Mouse (Mus musculus) forebrain, embryonic 13.5 days (tissue): ENCODE measurements around the gene Slc1a7. TPM values are rescaled to one million over a fixed set of nuclear protein-coding genes. Genes with fewer than 3 reads are reported as not detected.

Experiments
- ATAC-seq: fragments of 200-750 bp; cut with Nextera tagmentation; 2 replicates; pipeline ENCODE4 v1.8.0; 2017
- H3K27ac ChIP-seq: fragments of 300-500 bp; sonication (generic); 2 replicates; pipeline ENCODE4 v1.5.1; 2015; ENCODE audit warnings: inconsistent platforms, mild to moderate bottlenecking, moderate library complexity
- H3K27me3 ChIP-seq: fragments of 300-500 bp; sonication (generic); 2 replicates; pipeline ENCODE4 v1.6.1; 2015; ENCODE audit warnings: mild to moderate bottlenecking, inconsistent platforms
- H3K36me3 ChIP-seq: fragments of 300-500 bp; sonication (generic); 2 replicates; pipeline ENCODE4 v1.6.1; 2015; ENCODE audit warnings: mild to moderate bottlenecking, inconsistent platforms; ENCODE audit not compliant: poor library complexity, severe bottlenecking
- H3K4me1 ChIP-seq: fragments of 300-500 bp; sonication (generic); 2 replicates; pipeline ENCODE4 v1.6.1; 2015; ENCODE audit warnings: inconsistent platforms
- H3K4me2 ChIP-seq: fragments of 300-500 bp; sonication (generic); 2 replicates; pipeline ENCODE4 v1.6.1; 2015; ENCODE audit warnings: inconsistent platforms, mild to moderate bottlenecking, moderate library complexity
- H3K4me3 ChIP-seq: fragments of 300-500 bp; sonication (generic); 2 replicates; pipeline ENCODE4 v1.5.1; 2015; ENCODE audit warnings: mild to moderate bottlenecking, inconsistent platforms
- H3K9ac ChIP-seq: fragments of 300-500 bp; sonication (generic); 2 replicates; pipeline ENCODE4 v1.6.1; 2015; ENCODE audit warnings: mild to moderate bottlenecking, inconsistent platforms
- H3K9me3 ChIP-seq: fragments of 300-500 bp; sonication (generic); replicated peaks from 2 replicates; pipeline ENCODE4 v1.6.1; 2016; ENCODE audit warnings: inconsistent platforms
- WGBS: fragments of 180-500 bp; shearing (Covaris S2); methylation state at CpG from one replicate; pipeline ENCODE4 v1.1.7; 2015; 5-methylcytosine and 5-hydroxymethylcytosine counted together
- polyA plus RNA-seq: library from polyadenylated mRNA; unstranded; fragments of >200 nt; fragmentation: Nextera tagmentation; extraction: Ambion mirVana; gene quantifications from 2 replicates; pipeline ENCODE4 v1.2.1, GENCODE M21; 2015

Gene Slc1a7
- polyA plus RNA-seq, 1 experiment from 2014 or later, result not detected

DNA sequence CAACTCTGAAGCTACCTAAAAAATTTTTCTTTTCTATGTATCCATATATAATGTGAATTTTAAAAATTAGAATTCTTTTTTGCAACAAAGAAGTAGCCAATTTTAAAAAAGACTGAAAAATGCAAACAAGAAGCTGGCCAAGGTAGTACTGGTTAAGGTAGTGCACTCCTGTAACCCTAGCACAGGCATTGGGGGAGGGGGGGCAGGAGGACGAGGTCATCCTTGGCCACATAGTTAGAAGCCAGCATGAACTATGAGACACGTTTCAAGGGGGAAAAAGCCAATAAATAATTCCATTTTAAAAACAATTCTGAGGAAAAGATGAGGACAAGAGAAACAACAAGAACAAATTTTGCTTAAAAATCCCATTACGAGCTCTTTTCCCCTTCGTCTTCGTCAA is 94.4 kb downstream of the Slc1a7 start:
- Histone ChIP-seq H3K4me3 (no peak overlapping the region), H3K9ac (no peak overlapping the region), H3K4me2 (no peak overlapping the region), H3K4me1 (peaks cover 15% of the 10 kb centered on the region), H3K27me3 (no peaks in the 10 kb centered on the region), H3K9me3 (no peaks in the 10 kb centered on the region), H3K27ac (no peak overlapping the region), H3K36me3 (peaks cover 58% of the 10 kb centered on the region)
- ATAC-seq, result no peak
- WGBS, result 94% methylated on average over 5 of the region's 5 CpGs

Other genes with a start within 250 kb of the Slc1a7 start
- gene Lrp8, start 166.1 kb upstream of the Slc1a7 start, polyA plus RNA-seq, result 37.2 and 42.6 TPM in 2 replicates
- gene Magoh, start 88.6 kb upstream of the Slc1a7 start, polyA plus RNA-seq, result 196 and 224 TPM in 2 replicates
- gene 0610037L13Rik, start 78.5 kb upstream of the Slc1a7 start, polyA plus RNA-seq, result 116 and 118 TPM in 2 replicates
- 19.4 and 19.8 TPM in 2 replicates for gene Cpt2, start 44.7 kb upstream of the Slc1a7 start, polyA plus RNA-seq
- 0.15 and 0.27 TPM in 2 replicates for gene Podn, start 128.1 kb downstream of the Slc1a7 start, polyA plus RNA-seq
- gene Scp2, start 176.7 kb downstream of the Slc1a7 start, polyA plus RNA-seq, result 223 and 237 TPM in 2 replicates
- 11.8 and 12.8 TPM in 2 replicates for gene Echdc2, start 197.1 kb downstream of the Slc1a7 start, polyA plus RNA-seq
- gene Zyg11a, start 249.7 kb downstream of the Slc1a7 start, polyA plus RNA-seq, result not detected in 2 replicates